Mouse (Mus musculus): ENCODE data around the gene Ap1g2. TPM values are rescaled to one million over a fixed set of nuclear protein-coding genes. Genes with fewer than 3 reads are reported as not detected.

The Ap1g2 gene
- polyA plus RNA-seq, 1 experiment from 2014 or later: 18.9 TPM

- Histone ChIP-seq H3K4me2 (no peak overlapping the region), H3K4me1 (peaks cover 13% of the 10 kb centered on the region), H3K36me3 (no peaks in the 10 kb centered on the region), H3K4me3 (no peak overlapping the region), H3K9me3 (no peaks in the 10 kb centered on the region), H3K9ac (no peak overlapping the region), H3K27me3 (no peaks in the 10 kb centered on the region), H3K27ac (no peak overlapping the region)
- ATAC-seq (ENCODE audit: borderline replicate concordance, extremely low read depth, low FRiP score, low TSS enrichment): no peak
- 80% methylated on average over 22 of the region's 22 CpGs for WGBS
Measured at GRCm38 (mm10) chr14:55063581-55064381, 42.6 kb downstream of the Ap1g2 start.

- no peak overlapping the region for H3K27ac ChIP-seq
- H3K27me3 ChIP-seq: no peaks in the 10 kb centered on the region
- no peak overlapping the region for H3K9ac ChIP-seq
- 79% methylated on average over 5 of the region's 5 CpGs for WGBS
- no peaks in the 10 kb centered on the region for H3K36me3 ChIP-seq
- peaks cover 13% of the 10 kb centered on the region for H3K4me1 ChIP-seq
- H3K4me2 ChIP-seq: no peak overlapping the region
- no peak overlapping the region for H3K4me3 ChIP-seq
- ATAC-seq (ENCODE audit: borderline replicate concordance, extremely low read depth, low FRiP score, low TSS enrichment): no peak
- H3K9me3 ChIP-seq: no peaks in the 10 kb centered on the region
Measured at GRCm38 (mm10) chr14:55063117-55063516, 43.3 kb downstream of the Ap1g2 start.

GRCm38 (mm10) chr14:55062626-55063025 lies 43.8 kb downstream of the Ap1g2 start:
- H3K9ac ChIP-seq: no peak overlapping the region
- H3K4me3 ChIP-seq: no peak overlapping the region
- 20% methylated on average over 17 of the region's 17 CpGs for WGBS

GRCm38 (mm10) chr14:55061845-55062244 lies 44.5 kb downstream of the Ap1g2 start:
- no peaks in the 10 kb centered on the region for H3K27me3 ChIP-seq
- 44% methylated on average over 7 of the region's 7 CpGs for WGBS
- H3K4me2 ChIP-seq: no peak overlapping the region
- H3K27ac ChIP-seq: no peak overlapping the region
- no peak overlapping the region for H3K4me3 ChIP-seq
- H3K9ac ChIP-seq: no peak overlapping the region
- ATAC-seq (ENCODE audit: borderline replicate concordance, extremely low read depth, low FRiP score, low TSS enrichment): no peak
- no peaks in the 10 kb centered on the region for H3K36me3 ChIP-seq
- H3K9me3 ChIP-seq: no peaks in the 10 kb centered on the region
- peaks cover 13% of the 10 kb centered on the region for H3K4me1 ChIP-seq

More at GRCm38 (mm10) chr14:55062626-55063025, 43.8 kb downstream of the Ap1g2 start:
- peak; percentile 71; the same call in 1 of the 2 replicates for ATAC-seq (ENCODE audit: borderline replicate concordance, extremely low read depth, low FRiP score, low TSS enrichment)
- Histone ChIP-seq H3K4me1 (peaks cover 13% of the 10 kb centered on the region), H3K27me3 (no peaks in the 10 kb centered on the region), H3K36me3 (no peaks in the 10 kb centered on the region), H3K9me3 (no peaks in the 10 kb centered on the region), H3K27ac (no peak overlapping the region), H3K4me2 (peak overlapping the region; percentile 44)

DNA sequence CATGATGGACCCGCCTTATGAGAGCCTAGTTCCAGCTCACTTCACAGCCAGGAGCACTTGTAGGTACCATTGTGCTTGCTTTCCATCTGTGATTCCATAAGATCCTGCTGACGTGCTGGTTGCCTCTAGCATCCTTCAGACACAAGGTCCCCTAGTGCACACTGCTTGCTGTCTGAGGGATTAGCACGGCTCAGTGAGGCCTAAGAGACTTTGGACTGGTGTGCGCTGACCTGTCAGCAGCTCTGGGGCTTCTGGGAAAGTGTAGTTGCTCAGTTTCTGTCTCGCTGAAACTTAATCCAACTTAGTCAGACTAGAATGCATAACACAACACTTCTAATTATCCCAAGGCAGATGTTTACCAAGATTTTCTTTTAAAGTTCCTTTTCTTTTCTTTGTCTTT lies 46.5 kb downstream of the Ap1g2 start:
- no peaks in the 10 kb centered on the region for H3K9me3 ChIP-seq
- H3K4me2 ChIP-seq: no peak overlapping the region
- no peak overlapping the region for H3K27ac ChIP-seq
- WGBS: 73% methylated on average over 5 of the region's 5 CpGs
- no peak overlapping the region for H3K4me3 ChIP-seq
- no peaks in the 10 kb centered on the region for H3K36me3 ChIP-seq
- peaks cover 13% of the 10 kb centered on the region for H3K4me1 ChIP-seq
- H3K27me3 ChIP-seq: no peaks in the 10 kb centered on the region
- no peak overlapping the region for H3K9ac ChIP-seq
- ATAC-seq (ENCODE audit: borderline replicate concordance, extremely low read depth, low FRiP score, low TSS enrichment): no peak

GRCm38 (mm10) chr14:55059009-55059408 lies 47.4 kb downstream of the Ap1g2 start:
- Histone ChIP-seq H3K27me3 (no peaks in the 10 kb centered on the region), H3K27ac (no peak overlapping the region), H3K4me3 (no peak overlapping the region), H3K4me2 (no peak overlapping the region), H3K4me1 (peaks cover 13% of the 10 kb centered on the region), H3K36me3 (no peaks in the 10 kb centered on the region), H3K9ac (no peak overlapping the region), H3K9me3 (no peaks in the 10 kb centered on the region)
- 60% methylated on average over 1 of the region's 1 CpGs for WGBS
- ATAC-seq (ENCODE audit: borderline replicate concordance, extremely low read depth, low FRiP score, low TSS enrichment): no peak

DNA sequence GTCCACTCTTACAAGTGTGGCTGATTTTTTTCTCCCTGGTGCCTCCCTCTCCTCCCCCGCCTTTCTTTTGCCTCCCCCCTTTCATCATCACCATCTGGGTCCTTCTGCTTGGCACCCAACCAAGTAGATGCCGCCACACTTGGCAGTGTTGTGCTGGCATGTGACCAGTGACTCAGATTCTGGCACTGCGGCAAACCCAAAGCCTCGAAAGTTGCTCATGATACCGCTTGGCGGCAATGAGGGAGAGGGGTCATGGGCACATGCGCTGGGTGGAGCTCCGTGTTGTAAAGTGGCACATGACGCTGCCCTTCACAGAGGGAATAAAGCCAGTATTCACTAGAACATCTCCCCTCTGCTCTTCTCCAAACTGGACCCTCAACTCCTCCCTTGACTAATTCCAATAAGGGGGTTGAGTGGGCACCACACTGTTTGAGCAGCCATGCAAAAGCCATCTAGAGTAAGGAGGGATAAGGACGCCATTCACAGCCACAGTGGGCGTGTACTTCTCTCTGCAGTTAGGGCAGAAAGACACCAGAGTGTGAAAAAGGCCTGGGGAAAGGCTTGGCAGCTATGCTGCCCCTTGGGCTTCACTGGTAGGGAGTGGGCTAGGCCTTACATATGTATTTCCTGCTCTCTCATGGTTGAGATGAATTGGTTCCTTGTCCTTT lies 51.1 kb downstream of the Ap1g2 start:
- no peaks in the 10 kb centered on the region for H3K27me3 ChIP-seq
- H3K4me3 ChIP-seq: no peak overlapping the region
- H3K9me3 ChIP-seq: no peaks in the 10 kb centered on the region
- H3K9ac ChIP-seq: no peak overlapping the region
- ATAC-seq (ENCODE audit: borderline replicate concordance, extremely low read depth, low FRiP score, low TSS enrichment): no peak
- H3K4me1 ChIP-seq: no peaks in the 10 kb centered on the region
- WGBS: 65% methylated on average over 11 of the region's 11 CpGs
- H3K27ac ChIP-seq: no peak overlapping the region
- H3K36me3 ChIP-seq: no peaks in the 10 kb centered on the region
- H3K4me2 ChIP-seq: no peak overlapping the region

DNA sequence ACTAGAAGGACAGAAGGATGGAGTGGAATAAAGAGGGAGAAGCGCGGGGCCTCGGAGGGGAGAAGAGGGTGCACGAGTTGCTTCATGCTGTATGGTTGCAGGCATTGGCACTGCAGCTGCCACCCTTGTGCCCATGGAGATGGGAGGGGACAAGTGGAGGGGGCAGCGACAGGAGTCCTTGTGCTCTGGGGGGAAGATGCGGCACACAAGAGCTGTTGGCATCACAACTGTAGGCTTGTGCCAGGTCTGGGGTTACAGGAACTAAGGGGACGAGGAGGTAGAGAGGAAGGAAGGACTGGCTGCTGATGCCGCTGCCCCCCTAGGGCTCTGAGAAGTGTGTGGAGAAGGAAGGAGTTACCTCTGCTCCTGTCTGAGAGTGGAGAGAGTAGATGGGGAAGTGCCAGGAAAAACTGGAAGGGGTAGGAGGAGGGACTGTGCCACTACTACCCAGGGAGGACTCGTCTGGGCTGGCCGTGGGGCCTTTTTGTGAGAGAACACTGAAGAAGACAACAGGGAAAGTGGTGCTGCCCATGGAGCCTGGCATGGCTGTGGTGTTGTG lies 52.1 kb downstream of the Ap1g2 start:
- 79% methylated on average over 10 of the region's 10 CpGs for WGBS
- no peaks in the 10 kb centered on the region for H3K36me3 ChIP-seq
- no peak overlapping the region for H3K9ac ChIP-seq
- H3K9me3 ChIP-seq: no peaks in the 10 kb centered on the region
- no peak overlapping the region for H3K4me3 ChIP-seq
- H3K27me3 ChIP-seq: no peaks in the 10 kb centered on the region
- H3K4me1 ChIP-seq: no peaks in the 10 kb centered on the region
- no peak for ATAC-seq (ENCODE audit: borderline replicate concordance, extremely low read depth, low FRiP score, low TSS enrichment)
- no peak overlapping the region for H3K27ac ChIP-seq
- H3K4me2 ChIP-seq: no peak overlapping the region

DNA sequence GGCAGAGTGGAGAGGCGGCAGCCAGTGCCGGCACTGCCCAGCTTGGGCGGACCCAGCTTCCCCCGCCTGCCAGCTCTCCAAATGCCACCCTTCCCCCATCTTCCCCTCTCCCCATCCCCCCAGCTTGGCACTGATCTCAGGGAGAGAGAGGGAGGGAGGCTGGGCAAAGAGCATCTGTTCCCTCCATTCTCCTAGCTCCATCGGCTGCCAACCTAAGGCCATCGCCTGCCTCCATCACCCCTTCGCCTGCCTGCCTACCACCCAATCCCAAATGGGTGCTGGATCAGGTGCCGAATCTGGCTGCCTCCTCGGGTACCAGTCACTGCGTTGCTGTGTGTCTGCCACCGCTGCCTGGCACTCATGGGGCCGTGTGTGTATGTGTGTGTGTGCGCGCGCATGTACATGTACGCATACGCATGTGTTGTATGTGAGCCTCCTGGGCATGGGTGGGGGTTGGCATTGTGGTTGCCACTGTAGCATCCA lies 52.6 kb downstream of the Ap1g2 start:
- H3K4me1 ChIP-seq: no peaks in the 10 kb centered on the region
- no peak overlapping the region for H3K27ac ChIP-seq
- H3K27me3 ChIP-seq: no peaks in the 10 kb centered on the region
- 81% methylated on average over 16 of the region's 17 CpGs for WGBS
- no peaks in the 10 kb centered on the region for H3K36me3 ChIP-seq
- H3K4me2 ChIP-seq: no peak overlapping the region
- ATAC-seq (ENCODE audit: borderline replicate concordance, extremely low read depth, low FRiP score, low TSS enrichment): no peak
- no peak overlapping the region for H3K9ac ChIP-seq
- no peaks in the 10 kb centered on the region for H3K9me3 ChIP-seq
- no peak overlapping the region for H3K4me3 ChIP-seq

DNA sequence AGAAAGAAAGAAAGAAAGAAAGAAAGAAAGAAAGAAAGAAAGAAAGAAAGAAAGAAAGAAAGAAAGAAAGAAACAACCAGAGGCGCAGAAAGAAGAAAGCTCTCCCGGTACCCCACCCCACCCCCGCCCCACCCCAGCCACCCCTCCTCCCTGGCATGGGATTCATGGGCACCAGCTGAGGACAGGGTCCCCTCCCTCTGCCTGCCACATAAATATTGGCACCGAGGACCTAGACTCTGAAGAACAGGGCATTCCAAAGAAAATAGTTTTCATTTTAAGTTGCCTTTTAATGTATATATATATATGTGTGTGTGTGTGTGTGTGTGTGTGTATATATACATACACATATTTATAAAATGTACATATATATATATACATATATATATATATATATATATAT lies 53.3 kb downstream of the Ap1g2 start:
- Histone ChIP-seq H3K4me2 (no peak overlapping the region), H3K9ac (no peak overlapping the region), H3K4me3 (no peak overlapping the region), H3K27me3 (no peaks in the 10 kb centered on the region), H3K36me3 (no peaks in the 10 kb centered on the region), H3K9me3 (no peaks in the 10 kb centered on the region), H3K27ac (no peak overlapping the region), H3K4me1 (no peaks in the 10 kb centered on the region)
- WGBS: 80% methylated on average over 4 of the region's 4 CpGs
- no peak for ATAC-seq (ENCODE audit: borderline replicate concordance, extremely low read depth, low FRiP score, low TSS enrichment)

GRCm38 (mm10) chr14:55052496-55052895 lies 53.9 kb downstream of the Ap1g2 start:
- 70% methylated on average over 9 of the region's 9 CpGs for WGBS

More at GRCm38 (mm10) chr14:55052496-55052895, 53.9 kb downstream of the Ap1g2 start:
- Histone ChIP-seq H3K36me3 (no peaks in the 10 kb centered on the region), H3K27ac (no peak overlapping the region), H3K4me1 (no peaks in the 10 kb centered on the region), H3K4me3 (no peak overlapping the region), H3K9ac (no peak overlapping the region), H3K4me2 (no peak overlapping the region), H3K27me3 (no peaks in the 10 kb centered on the region), H3K9me3 (no peaks in the 10 kb centered on the region)
- no peak for ATAC-seq (ENCODE audit: borderline replicate concordance, extremely low read depth, low FRiP score, low TSS enrichment)
